In genomic region chr7:127322085-127322484, GRCm38 (mm10) we compare ENCODE assay signal across 9 mouse cellular contexts. TPM values are rescaled to one million over a fixed set of nuclear protein-coding genes. Genes with fewer than 3 reads are reported as not detected.
DNase-seq lines count a peak whose midpoint lies in the region; ATAC-seq and TF ChIP-seq lines count a peak whose summit lies in the region.
"Had no signal": no experiment of that assay in that cellular context is flagged by ENCODE, and none has a peak within 500 bp of the region (broad histone marks: within the 10 kb centered on the region; RNA-seq: fewer than 3 reads in every experiment).

No protein-coding gene starts in this region.

- TF ChIP-seq CTCF in bone marrow, adult 2 months (IDR thresholded peaks at IDR 0.05; ENCODE audit: control insufficient read depth, insufficient read depth, low read length): 0 out of 2 replicates have a peak, but pooled peaks have one; percentile 30
- peak; percentile 65 for TF ChIP-seq CTCF in lung, postnatal 0 days (IDR thresholded peaks at IDR 0.05)

- WGBS in bone marrow, adult 2 months: 48% methylated on average over 5 of the region's 5 CpGs
- WGBS in lung, postnatal 0 days: 38% methylated on average over 5 of the region's 5 CpGs

- H3K4me3 ChIP-seq in bone marrow, adult 2 months (replicated peaks; ENCODE audit: control insufficient read depth, low read depth, low read length): no peak overlapping the region
- no peak overlapping the region for H3K4me3 ChIP-seq in lung, postnatal 0 days (ENCODE audit: low read depth, low read length)
- H3K4me3 ChIP-seq: limb, embryonic 13.5 days had no signal

- H3K9me3 ChIP-seq in lung, postnatal 0 days (ENCODE audit: low read length): no peaks in the 10 kb centered on the region
- H3K9me3 ChIP-seq: limb, embryonic 13.5 days had no signal

- no peak overlapping the region for H3K27ac ChIP-seq in bone marrow, adult 2 months (ENCODE audit: control insufficient read depth, insufficient read depth, low read depth, low read length, poor library complexity)
- H3K27ac ChIP-seq in lung, postnatal 0 days (ENCODE audit: low read length): no peak overlapping the region
- H3K27ac ChIP-seq: limb, embryonic 13.5 days had no signal

- no peaks in the 10 kb centered on the region for H3K27me3 ChIP-seq in lung, postnatal 0 days (replicated peaks; ENCODE audit: insufficient read depth, low read length)
- H3K27me3 ChIP-seq: limb, embryonic 13.5 days had no signal

- DNase-seq in adrenal gland, postnatal 10 days: peak; percentile 44
- DNase-seq in adrenal gland, postnatal 4 days (ENCODE audit: low spot score in 2 of 2): no peak
- peak; percentile 60 for DNase-seq in left cerebral cortex, postnatal 4 days
- DNase-seq in left cerebral cortex, adult 11 months (ENCODE audit: low spot score): no peak
- peak; percentile 25 for DNase-seq in lung, postnatal 0 days (ENCODE audit: low spot score)
- DNase-seq in layer of hippocampus, adult 9-11 months: no peak

- ATAC-seq in lung, postnatal 0 days: no peak
- no peak for ATAC-seq in activated CD4-positive, CD25-positive, alpha-beta regulatory T cell, adult 4 months

- H3K4me2 ChIP-seq in lung, postnatal 0 days (replicated peaks; ENCODE audit: low read depth, low read length): no peak overlapping the region
- H3K4me2 ChIP-seq: limb, embryonic 13.5 days had no signal

- no peak for TF ChIP-seq EP300 in lung, postnatal 0 days (IDR thresholded peaks at IDR 0.05)

- no peaks in the 10 kb centered on the region for H3K4me1 ChIP-seq in bone marrow, adult 2 months (ENCODE audit: control insufficient read depth, insufficient read depth, low read length)
- no peaks in the 10 kb centered on the region for H3K4me1 ChIP-seq in lung, postnatal 0 days (ENCODE audit: insufficient read depth, low read depth, low read length)
- H3K4me1 ChIP-seq: limb, embryonic 13.5 days had no signal

- no peak for TF ChIP-seq POLR2A in bone marrow, adult 2 months (IDR thresholded peaks at IDR 0.05; ENCODE audit: borderline replicate concordance, control insufficient read depth, low read depth, low read length)

- no peaks in the 10 kb centered on the region for H3K36me3 ChIP-seq in lung, postnatal 0 days (ENCODE audit: insufficient read depth, low read length)
- H3K36me3 ChIP-seq: limb, embryonic 13.5 days had no signal

- H3K9ac ChIP-seq in lung, postnatal 0 days (replicated peaks; ENCODE audit: low read depth): no peak overlapping the region
- H3K9ac ChIP-seq: limb, embryonic 13.5 days had no signal

- intact Hi-C loops in left cerebral cortex, postnatal 4 days (cut with DNase I): no loop called here

RNA-seq across cellular contexts. Expression of gene Zfp768, which starts 23.3 kb away (rescaled TPM):
- total RNA-seq in adrenal gland, postnatal 10 days (2021): 10 to 100 TPM; 31.7 to 38.2 TPM
- total RNA-seq in adrenal gland, postnatal 4 days (2021): 10 to 100 TPM; 32.6 to 33.9 TPM
- 10 to 100 TPM; 20.3 to 22.0 TPM for total RNA-seq in left cerebral cortex, postnatal 4 days (2021)
- polyA plus RNA-seq in bone marrow, adult 2 months (2011; ENCODE audit: insufficient read depth, insufficient read length, low replicate concordance, missing spikeins): 2.9 and 5.1 TPM in 2 replicates
- polyA plus RNA-seq in lung, postnatal 0 days (2015; fragmentation: Nextera tagmentation; extraction: Ambion mirVana): 12.5 and 12.8 TPM in 2 replicates
- under 1 TPM in 1 of 2 experiments, not detected in 1; 0.19 TPM for polyA plus RNA-seq in activated CD4-positive, CD25-positive, alpha-beta regulatory T cell, adult 4 months (2017; shearing (Covaris generic))

RNA-seq across cellular contexts. Expression of gene Itgal, which starts 26.0 kb away (rescaled TPM):
- 1 to 10 TPM; 4.7 to 5.0 TPM for total RNA-seq in adrenal gland, postnatal 10 days (2021)
- 1 to 10 TPM; 3.0 to 3.4 TPM for total RNA-seq in adrenal gland, postnatal 4 days (2021)
- 1 to 10 TPM; 1.2 to 1.6 TPM for total RNA-seq in left cerebral cortex, postnatal 4 days (2021)
- 11.9 and 51.9 TPM in 2 replicates for polyA plus RNA-seq in bone marrow, adult 2 months (2011; ENCODE audit: insufficient read depth, insufficient read length, low replicate concordance, missing spikeins)
- polyA plus RNA-seq in lung, postnatal 0 days (2015; fragmentation: Nextera tagmentation; extraction: Ambion mirVana): 3.7 and 3.8 TPM in 2 replicates
- 100 to 1,000 TPM; 149 to 232 TPM for polyA plus RNA-seq in activated CD4-positive, CD25-positive, alpha-beta regulatory T cell, adult 4 months (2017; shearing (Covaris generic))

RNA-seq across cellular contexts. Expression of gene Sephs2, which starts 48.2 kb away (rescaled TPM):
- total RNA-seq in adrenal gland, postnatal 10 days (2021): 100 to 1,000 TPM; 189 to 268 TPM
- total RNA-seq in adrenal gland, postnatal 4 days (2021): 100 to 1,000 TPM in 1 of 2 experiments, 10 to 100 TPM in 1; 92.8 to 115 TPM
- total RNA-seq in left cerebral cortex, postnatal 4 days (2021): 10 to 100 TPM; 42.6 to 42.9 TPM
- polyA plus RNA-seq in bone marrow, adult 2 months (2011; ENCODE audit: insufficient read depth, insufficient read length, low replicate concordance, missing spikeins): 28.4 and 64.7 TPM in 2 replicates
- polyA plus RNA-seq in lung, postnatal 0 days (2015; fragmentation: Nextera tagmentation; extraction: Ambion mirVana): 59.4 and 66.9 TPM in 2 replicates
- polyA plus RNA-seq in activated CD4-positive, CD25-positive, alpha-beta regulatory T cell, adult 4 months (2017; shearing (Covaris generic)): 10 to 100 TPM; 29.9 to 31.3 TPM

RNA-seq across cellular contexts. Expression of gene Zfp747, which starts 53.8 kb away (rescaled TPM):
- total RNA-seq in adrenal gland, postnatal 10 days (2021): 1 to 10 TPM; 7.5 to 9.2 TPM
- 10 to 100 TPM in 1 of 2 experiments, 1 to 10 TPM in 1; 9.9 to 10.4 TPM for total RNA-seq in adrenal gland, postnatal 4 days (2021)
- total RNA-seq in left cerebral cortex, postnatal 4 days (2021): 1 to 10 TPM; 7.9 to 8.9 TPM
- 2.8 and 3.9 TPM in 2 replicates for polyA plus RNA-seq in bone marrow, adult 2 months (2011; ENCODE audit: insufficient read depth, insufficient read length, low replicate concordance, missing spikeins)
- polyA plus RNA-seq in lung, postnatal 0 days (2015; fragmentation: Nextera tagmentation; extraction: Ambion mirVana): 7.3 and 7.9 TPM in 2 replicates
- polyA plus RNA-seq in activated CD4-positive, CD25-positive, alpha-beta regulatory T cell, adult 4 months (2017; shearing (Covaris generic)): 10 to 100 TPM in 1 of 2 experiments, 1 to 10 TPM in 1; 9.9 to 11.2 TPM

Comparison
In these comparisons a context has a peak if more than half of its experiments do, and no peak if none do; other contexts are left out.
1. DNase-seq: peak in adrenal gland, postnatal 10 days (single experiment), left cerebral cortex, postnatal 4 days (single experiment) and lung, postnatal 0 days (single experiment); none in adrenal gland, postnatal 4 days (0 of 2), left cerebral cortex, adult 11 months (single experiment) and layer of hippocampus, adult 9-11 months (single experiment).